Mouse (Mus musculus) c-Kit-negative CD71-positive TER-119-positive erythroid progenitor cells, embryonic 14.5 days (primary cell): ENCODE measurements around the gene Zfp593.
"Not testable (repeated sequence)": the region's sequence is repeated elsewhere in the genome, so short reads cannot be mapped to it uniquely, and the experiment has no call there.

ENCODE experiments used
- DNase-seq: peaks from one replicate; pipeline ENCODE4 v3.0.0-alpha.2; 2013; ENCODE audit warnings: low read depth, low spot score

Gene Zfp593

GRCm38 (mm10) chr4:134245148-134245843 is at the start of gene Zfp593:
Gene Zfp593, minus strand, starts transcription at chr4:134245592.
- DNase-seq: peak; percentile 81

GRCm38 (mm10) chr4:134293692-134294163 is 48.3 kb upstream of the Zfp593 start:
- no peak for DNase-seq

DNA sequence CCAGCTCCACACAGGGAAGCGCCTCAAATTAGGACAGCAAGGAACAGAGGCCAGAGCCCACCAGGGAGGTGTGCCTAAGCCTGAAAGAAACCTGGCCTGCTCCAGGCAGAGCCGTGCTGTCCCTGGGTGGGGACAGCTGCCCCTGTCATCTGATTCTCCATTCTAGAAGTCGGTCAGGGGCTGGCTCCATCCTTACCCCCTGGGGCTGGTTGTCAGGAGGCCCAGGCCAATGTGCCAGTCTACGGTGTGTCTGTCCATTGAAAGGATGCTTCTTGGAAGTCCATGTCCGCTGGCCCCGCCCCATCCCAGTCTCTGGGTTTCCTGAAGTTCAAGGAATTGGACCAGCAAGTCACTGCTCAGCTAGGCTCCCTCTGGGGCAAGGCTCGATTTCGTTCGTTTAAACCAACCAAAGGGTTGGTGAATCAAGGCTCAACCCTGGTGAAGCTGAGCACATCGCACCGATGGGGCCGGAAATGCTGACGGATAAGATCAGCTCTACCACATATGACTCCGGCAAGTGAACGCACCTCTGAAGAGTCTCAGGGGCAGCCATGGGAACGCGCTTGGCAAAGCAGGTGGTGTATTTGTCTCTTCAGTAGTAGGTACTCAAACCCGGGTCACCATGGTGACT is 47.8 kb upstream of the Zfp593 start:
- DNase-seq: no peak

DNA sequence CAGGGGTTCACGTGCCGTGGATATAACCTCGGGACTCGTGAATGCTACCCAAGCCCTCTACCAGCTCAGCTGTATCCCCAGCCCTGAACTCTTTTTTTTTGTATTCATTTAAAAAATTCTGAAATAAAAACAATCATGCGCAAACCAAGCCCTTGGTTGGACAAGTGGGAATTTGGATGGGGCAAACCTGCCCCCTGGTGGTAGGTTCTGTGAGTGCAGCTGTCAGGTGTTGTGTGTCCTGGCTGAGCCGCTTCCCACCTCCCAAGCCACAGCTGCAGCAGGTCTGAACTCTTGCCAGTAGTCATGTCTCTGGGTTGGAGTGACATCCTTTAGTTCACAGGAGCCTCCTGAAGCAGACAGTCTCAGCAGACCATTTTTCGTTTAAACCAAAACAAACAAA is 46.7 kb upstream of the Zfp593 start:
- peak; percentile 66 for DNase-seq

DNA sequence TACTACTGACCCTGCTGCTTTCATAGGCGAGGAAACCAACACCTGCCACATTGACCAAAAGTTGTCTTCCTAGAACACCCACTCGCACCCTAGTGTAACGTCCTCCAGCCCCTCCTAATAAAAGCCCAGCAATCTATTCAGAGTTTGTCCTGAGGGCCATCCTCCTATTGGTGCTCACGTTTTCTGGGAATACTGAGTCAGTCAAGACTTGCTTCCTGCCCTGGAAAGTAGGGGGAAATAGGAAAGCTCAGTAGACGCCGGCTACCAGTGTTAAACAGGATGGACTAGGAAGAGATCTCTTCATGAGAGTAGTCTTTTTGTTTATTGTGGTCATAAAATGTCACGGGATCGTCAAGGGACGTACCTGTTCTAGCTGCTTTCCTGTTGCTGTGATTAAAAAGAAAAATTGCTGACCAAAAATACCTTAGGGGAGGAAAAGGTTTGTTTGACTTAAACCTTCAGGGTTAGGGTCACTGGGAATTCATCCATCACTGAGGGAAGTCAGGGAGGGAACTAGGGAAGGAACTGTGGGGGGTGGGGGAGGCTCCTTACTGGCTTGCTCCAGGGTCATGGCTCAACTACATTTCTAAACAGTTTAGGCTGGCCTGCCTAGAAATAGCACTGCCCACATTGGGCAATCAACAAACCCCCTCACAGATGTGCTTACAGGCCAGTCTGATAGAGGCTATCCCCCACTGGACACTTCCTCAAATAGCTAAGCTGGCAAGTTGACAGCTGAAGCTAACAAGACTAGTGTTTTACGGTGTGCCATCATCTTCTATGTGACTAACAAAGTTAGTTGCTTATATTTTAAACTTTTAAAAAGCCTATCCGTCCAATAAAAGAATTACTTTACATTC is 43.2 kb upstream of the Zfp593 start:
- no peak for DNase-seq

GRCm38 (mm10) chr4:134287575-134288025 is 42.2 kb upstream of the Zfp593 start, which contains the start of gene Pdik1l:
Gene Pdik1l, minus strand, starts transcription at chr4:134287895.
- peak; percentile 60 for DNase-seq

DNA sequence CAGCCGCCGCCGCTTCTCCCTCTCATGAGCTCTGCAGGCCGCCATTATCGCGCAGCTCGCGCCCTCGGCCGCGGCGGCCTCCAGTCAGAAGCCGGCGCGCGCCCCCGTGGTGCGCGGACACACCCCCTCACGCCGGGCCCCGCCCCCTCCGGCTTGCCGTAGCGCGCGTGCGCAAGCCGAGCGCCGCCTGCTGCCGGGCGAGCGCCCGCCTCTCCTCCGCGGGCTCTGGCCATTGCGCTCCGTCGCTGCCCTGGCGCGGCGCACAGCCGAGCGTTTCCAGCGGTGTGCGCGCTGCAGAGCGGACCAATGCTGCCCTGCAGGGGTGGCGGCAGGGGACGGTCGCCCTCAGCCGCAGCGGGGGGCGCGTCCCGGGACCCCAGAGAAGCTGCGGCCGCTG is 41.8 kb upstream of the Zfp593 start:
- DNase-seq: peak; percentile 83

DNA sequence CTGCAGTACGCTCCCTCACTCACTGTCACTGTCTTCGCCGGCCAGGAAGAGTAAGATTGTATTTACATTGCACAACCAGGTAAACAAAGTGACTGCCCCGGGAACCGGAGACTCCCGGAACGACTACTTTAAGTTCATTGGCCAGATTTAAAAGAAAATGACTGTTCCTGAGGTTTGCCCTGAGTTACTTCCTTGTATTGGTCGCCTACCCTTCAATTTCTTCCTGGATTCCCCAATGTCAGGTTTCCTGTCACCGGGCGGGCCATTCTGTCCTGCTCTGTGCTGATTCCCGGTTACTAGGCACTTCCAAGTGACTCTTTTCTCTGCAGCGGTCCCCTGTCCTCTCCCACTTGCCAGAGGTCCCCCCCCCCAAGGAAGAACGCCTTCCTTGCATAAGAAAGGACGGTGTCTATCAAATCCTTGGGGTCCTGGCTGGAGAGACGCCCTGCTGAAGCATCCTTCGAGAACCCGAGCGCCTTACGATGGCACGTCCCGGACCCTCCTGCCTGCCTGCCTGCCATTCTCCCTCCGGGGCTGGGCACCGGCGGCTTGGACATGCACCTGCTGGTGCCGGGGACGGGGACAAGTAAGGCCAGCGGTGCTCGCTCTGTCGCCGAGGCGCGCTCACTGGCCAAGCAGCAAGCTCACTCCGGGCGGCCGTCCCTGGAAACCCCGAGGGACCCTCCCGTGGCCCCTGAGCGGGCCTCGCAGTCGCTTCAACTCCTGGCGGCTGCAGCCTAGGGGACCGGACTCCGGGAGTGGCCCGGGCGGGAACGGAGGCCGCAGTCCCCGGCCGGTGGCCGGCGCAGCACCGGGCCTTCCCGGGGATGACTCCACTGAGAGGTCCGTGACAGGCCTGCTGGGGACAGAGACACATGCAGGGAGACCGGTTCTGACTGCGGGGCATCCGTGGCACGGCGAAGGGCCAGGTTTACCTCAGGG is 41.1 kb upstream of the Zfp593 start:
- no peak for DNase-seq

DNA sequence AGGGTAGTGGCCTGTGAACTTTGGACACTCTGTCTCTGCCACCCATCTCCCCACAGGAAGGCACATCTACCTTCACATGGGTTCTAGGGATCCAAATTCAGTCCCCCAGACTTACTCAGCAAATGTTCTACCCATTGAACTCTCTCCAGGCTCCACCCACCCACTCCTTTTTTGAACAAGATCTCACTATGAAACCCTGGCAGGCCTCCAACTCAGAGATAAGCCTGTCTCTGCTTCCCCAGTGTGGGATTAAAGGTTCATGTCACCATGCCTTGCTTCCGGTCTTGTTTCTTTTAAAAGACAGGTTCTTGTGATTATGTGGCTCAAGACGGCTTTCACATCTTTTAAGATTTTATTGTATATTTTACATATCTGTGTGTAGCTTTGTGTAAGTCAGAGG is 39.5 kb upstream of the Zfp593 start:
- DNase-seq: peak; percentile 66

DNA sequence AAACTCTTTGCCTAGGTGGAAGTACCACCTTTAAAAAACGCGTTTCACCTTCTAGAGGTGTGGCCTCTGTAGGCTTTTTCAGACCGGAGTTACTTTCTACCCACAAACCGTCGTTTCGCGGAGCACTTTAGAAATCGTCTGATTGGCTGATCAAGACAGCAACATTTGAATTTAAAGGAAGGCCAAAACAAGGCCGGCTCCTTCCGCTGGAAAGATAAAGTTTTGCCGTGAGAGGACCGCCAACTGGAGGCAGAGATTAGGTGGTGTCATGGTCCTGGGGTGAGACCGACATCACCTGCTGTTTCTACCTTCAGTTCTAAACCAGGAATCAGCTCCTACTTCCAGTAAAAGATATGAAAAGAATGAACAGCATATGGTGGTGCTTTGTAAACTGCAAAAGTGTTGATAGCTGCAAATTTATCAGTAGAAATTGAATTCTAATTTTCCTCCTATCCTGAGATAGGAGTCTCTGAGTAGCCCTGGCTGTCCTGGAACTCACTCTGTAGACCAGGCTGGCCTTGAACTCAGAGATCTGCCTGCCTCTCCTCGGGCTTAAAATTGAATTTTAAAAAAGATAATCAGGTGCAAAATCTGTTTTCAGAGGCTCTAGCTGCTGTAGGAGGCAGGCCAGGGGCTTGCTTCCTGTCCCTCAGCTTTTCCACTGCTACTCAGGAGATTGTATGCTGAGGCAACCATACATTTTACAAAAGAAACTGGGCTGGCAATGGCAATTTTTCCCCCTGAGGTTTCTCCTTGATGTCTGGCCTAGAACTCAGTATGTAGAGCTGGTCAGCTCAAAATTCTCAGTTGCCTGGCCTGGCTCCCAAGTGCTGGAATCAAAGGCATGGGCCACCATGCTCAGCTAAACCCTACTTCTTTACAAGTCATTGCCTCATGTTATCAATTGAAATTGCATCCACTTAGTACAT is 28.3 kb upstream of the Zfp593 start:
- peak; percentile 82 for DNase-seq

DNA sequence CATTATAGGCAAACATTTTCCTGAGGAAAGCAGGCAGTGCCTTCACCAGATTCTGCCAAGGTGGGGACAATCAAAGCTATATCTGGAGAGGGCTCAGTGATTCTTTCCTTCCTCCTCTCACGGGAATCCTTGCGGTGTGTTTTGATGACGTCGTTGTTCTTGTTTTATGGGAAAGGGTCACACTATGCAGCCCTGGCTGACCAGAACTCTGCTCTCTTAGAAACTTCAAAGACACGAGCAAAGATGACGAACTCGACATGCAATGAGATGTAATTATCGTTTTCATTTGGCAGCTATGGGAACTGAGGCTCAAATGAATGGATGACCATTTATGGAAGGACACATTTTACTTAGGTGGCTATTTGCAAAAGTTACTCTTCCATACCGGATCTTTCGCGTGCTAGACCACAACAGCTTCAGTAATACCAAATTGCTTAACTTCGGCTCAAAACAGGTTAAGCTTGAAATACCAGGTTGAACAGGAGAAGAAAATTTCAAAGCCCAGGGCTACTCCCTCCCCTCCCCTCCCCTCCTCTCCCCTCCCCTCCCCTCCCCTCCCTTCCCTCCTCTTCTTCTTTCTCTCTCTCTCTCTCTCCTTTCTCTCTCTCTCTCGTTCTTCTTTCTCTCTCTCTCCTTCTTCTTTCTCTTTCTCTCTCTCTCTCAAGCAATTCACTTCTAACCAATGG is 27.5 kb upstream of the Zfp593 start:
- DNase-seq: no peak

DNA sequence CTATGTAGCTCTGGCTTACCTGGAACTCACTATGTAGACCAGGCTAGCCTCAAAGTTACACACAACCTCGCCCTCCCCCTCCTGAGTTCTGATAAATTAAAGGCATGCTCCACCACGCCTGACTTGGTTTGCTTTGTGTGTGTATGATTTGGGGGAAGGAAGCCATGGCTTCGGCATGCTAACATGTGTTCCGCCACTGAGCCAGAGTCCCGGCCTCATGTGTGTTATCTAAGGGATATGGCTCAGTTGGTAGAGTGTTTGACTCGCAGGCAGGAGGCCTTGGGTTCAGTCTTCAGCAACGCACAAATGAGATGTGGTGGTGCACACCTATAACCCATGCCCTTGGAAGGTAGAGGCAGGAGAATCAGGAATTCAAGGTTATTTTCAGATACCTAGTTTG is 26.6 kb upstream of the Zfp593 start:
- no peak for DNase-seq

DNA sequence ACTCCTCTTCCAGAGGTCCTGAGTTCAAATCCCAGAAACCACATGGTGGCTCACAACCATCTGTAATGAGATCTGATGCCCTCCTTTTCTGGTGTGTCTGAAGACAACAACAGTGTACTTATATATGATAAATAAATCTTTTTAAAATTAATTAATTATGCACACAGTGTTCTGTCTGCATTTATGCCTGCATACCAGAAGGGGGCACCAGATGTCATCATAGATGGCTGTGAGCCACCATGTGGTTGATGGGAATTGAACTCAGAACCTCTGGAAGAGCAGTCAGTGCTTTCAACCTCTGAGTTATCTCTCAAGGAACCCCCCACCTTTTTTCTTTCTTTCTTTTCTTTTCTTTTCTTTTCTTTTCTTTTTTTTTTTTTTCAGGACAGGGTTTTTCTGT is 24.2 kb upstream of the Zfp593 start:
- not testable (repeated sequence) for DNase-seq

DNA sequence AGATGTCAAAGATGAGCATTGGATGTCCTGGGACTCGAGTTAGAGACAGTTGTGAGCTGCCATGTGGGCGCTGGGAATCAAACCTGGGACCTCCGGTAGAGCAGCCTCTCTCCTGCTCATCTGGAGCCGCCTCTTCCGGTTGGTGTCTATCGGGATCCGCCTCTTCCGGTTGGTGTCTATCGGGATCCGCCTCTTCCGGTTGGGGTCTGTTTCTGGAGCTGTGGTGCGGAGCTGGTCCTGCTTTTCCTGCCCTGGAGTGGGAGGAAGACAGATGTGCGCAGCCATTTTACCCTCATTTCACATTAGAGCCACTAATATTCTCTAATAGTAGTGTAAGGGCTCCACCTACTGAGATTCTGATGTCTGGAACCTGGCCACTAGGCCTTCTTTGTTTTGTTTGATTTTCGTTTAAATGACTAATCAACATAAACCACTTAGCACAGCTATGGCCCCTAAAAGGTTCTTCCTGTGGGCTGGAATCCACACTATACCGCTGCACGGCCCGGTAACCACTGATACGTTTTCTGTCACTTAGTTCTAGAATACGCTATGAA is 22.8 kb upstream of the Zfp593 start:
- DNase-seq: no peak

GRCm38 (mm10) chr4:134265860-134266585 is 20.6 kb upstream of the Zfp593 start:
- DNase-seq: no peak

GRCm38 (mm10) chr4:134263191-134263590 is 17.8 kb upstream of the Zfp593 start:
- no peak for DNase-seq

DNA sequence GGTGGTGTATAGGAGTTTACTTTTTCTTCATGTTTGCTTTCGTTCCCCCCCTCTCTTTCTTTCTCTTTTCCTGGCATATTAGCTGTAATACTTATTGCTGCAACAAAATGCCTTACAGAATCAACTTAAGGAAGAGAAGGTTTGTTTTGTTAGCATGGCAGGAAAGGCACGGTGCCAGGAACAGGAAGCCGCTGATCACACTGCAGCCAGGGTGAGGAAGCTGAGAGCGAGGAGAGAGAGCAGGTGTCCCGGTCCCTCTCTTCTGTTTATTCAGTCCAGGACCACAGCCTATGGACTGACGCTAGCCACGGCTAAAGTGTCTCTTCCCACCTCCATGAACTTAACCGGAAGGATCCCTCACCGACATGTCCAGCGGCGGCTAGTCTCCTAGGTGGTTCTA is 13.0 kb upstream of the Zfp593 start:
- no peak for DNase-seq
